ENCODE assay signal across 25 mouse cellular contexts in the genomic region with DNA sequence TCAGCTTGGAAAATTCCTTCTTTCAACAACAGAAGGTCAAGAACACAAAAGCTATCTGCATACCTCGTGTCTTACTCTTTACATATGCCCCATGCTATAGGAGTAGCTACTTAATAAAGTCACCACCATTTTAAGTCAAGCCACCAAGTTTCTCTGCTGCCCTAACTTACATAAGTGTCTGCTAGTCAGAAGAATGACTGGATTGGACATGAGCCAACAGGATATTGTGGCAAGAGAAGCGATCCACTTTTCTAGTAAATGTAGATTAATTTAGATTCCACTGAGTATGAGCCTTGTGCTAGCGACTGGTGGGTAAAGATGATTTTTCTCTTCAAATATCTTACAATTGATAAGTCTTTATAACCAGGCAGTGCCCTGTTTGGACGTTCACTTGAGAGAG. TPM values are rescaled to one million over a fixed set of nuclear protein-coding genes. Genes with fewer than 3 reads are reported as not detected.
DNase-seq lines count a peak whose midpoint lies in the region; ATAC-seq and TF ChIP-seq lines count a peak whose summit lies in the region.
"Had no signal": no experiment of that assay in that cellular context is flagged by ENCODE, and none has a peak within 500 bp of the region (broad histone marks: within the 10 kb centered on the region; RNA-seq: fewer than 3 reads in every experiment).

No protein-coding gene starts in this region.

- TF ChIP-seq EP300 in lung, postnatal 0 days (IDR thresholded peaks at IDR 0.05) = no peak

- 0 out of 2 replicates have a peak, but pooled peaks have one; percentile 2 for TF ChIP-seq CTCF in lung, postnatal 0 days (IDR thresholded peaks at IDR 0.05)

- intact Hi-C loops in heart, postnatal 25 days (cut with DNase I) = no loop called here

- no peak overlapping the region for H3K27ac ChIP-seq in lung, postnatal 0 days (ENCODE audit: low read length)
- H3K27ac ChIP-seq: embryonic facial prominence, embryonic 15.5 days; forebrain, embryonic 10.5 days; heart, embryonic 13.5 days; hindbrain, embryonic 13.5 days; hindbrain, postnatal 0 days had no signal

- WGBS in lung, postnatal 0 days = 30% methylated on average over 4 of the region's 4 CpGs

- no peak overlapping the region for H3K9ac ChIP-seq in lung, postnatal 0 days (replicated peaks; ENCODE audit: low read depth)
- H3K9ac ChIP-seq: embryonic facial prominence, embryonic 15.5 days; heart, embryonic 13.5 days; hindbrain, embryonic 13.5 days had no signal

- H3K36me3 ChIP-seq in lung, postnatal 0 days (ENCODE audit: insufficient read depth, low read length) = no peaks in the 10 kb centered on the region
- H3K36me3 ChIP-seq: embryonic facial prominence, embryonic 15.5 days; forebrain, embryonic 10.5 days; heart, embryonic 13.5 days; hindbrain, embryonic 13.5 days had no signal

- H3K27me3 ChIP-seq in lung, postnatal 0 days (replicated peaks; ENCODE audit: insufficient read depth, low read length) = no peaks in the 10 kb centered on the region
- H3K27me3 ChIP-seq: embryonic facial prominence, embryonic 15.5 days; heart, embryonic 13.5 days; hindbrain, embryonic 13.5 days had no signal

- no peaks in the 10 kb centered on the region for H3K9me3 ChIP-seq in lung, postnatal 0 days (ENCODE audit: low read length)
- H3K9me3 ChIP-seq: embryonic facial prominence, embryonic 15.5 days; forebrain, embryonic 10.5 days; heart, embryonic 13.5 days; hindbrain, embryonic 13.5 days had no signal

- H3K4me3 ChIP-seq in lung, postnatal 0 days (ENCODE audit: low read depth, low read length) = no peak overlapping the region
- H3K4me3 ChIP-seq: embryonic facial prominence, embryonic 15.5 days; erythroblast, embryonic 14.5 days; forebrain, embryonic 10.5 days; heart, embryonic 13.5 days; hindbrain, embryonic 13.5 days had no signal

- no peak overlapping the region for H3K4me2 ChIP-seq in lung, postnatal 0 days (replicated peaks; ENCODE audit: low read depth, low read length)
- H3K4me2 ChIP-seq: embryonic facial prominence, embryonic 15.5 days; heart, embryonic 13.5 days; hindbrain, embryonic 13.5 days had no signal

- no peaks in the 10 kb centered on the region for H3K4me1 ChIP-seq in lung, postnatal 0 days (ENCODE audit: insufficient read depth, low read depth, low read length)

- ATAC-seq in lung, postnatal 0 days = no peak
- ATAC-seq: forebrain, embryonic 14.5 days; hindbrain, postnatal 0 days had no signal

- DNase-seq in lung, postnatal 0 days (ENCODE audit: low spot score) = peak; percentile 48
- DNase-seq in lung, postnatal 4 days = no peak
- DNase-seq in 416B (ENCODE audit: low read depth) (peak; percentile 76), NIH3T3 (ENCODE audit: low read depth) (peak; percentile 60)
- no peak for DNase-seq in heart, postnatal 25 days (ENCODE audit: low spot score)
- no peak for DNase-seq in T-cell, adult 2 months (ENCODE audit: low spot score)
- DNase-seq: adrenal gland, postnatal 10 days; cerebellum, adult 11 months; cerebellum, adult 8-10 months; cerebellum, postnatal 14 days; embryo, embryonic 11 days; gastrocnemius, postnatal 36 days; heart, adult 11 months had no signal

RNA-seq across cellular contexts. Expression of a gene that starts 12.0 kb away (rescaled TPM):
- polyA plus RNA-seq in lung, postnatal 0 days (2015; fragmentation: Nextera tagmentation; extraction: Ambion mirVana) = 0.15 and 0.35 TPM in 2 replicates
- total RNA-seq in heart, postnatal 25 days (2021) = 1 to 10 TPM in 1 of 2 experiments, not detected in 1; 1.8 TPM
- polyA plus RNA-seq: erythroblast, embryonic 14.5 days had no signal

RNA-seq across cellular contexts. Expression of a gene that starts 58.8 kb away (rescaled TPM):
- polyA plus RNA-seq in lung, postnatal 0 days (2015; fragmentation: Nextera tagmentation; extraction: Ambion mirVana) = 2.3 and 2.9 TPM in 2 replicates
- not detected for total RNA-seq in heart, postnatal 25 days (2021)
- total RNA-seq: common myeloid progenitor, adult 5-6 weeks; gastrocnemius, adult 8-10 months; gastrocnemius, postnatal 36 days; hematopoietic stem cell, adult 5-6 weeks had no signal
- polyA plus RNA-seq: C2C12; erythroblast, embryonic 14.5 days; heart, postnatal 0 days had no signal

Comparison
In these comparisons a context has a peak if more than half of its experiments do, and no peak if none do; other contexts are left out.
1. DNase-seq: peak in lung, postnatal 0 days (single experiment), 416B (single experiment) and NIH3T3 (single experiment); none in lung, postnatal 4 days (0 of 2), heart, postnatal 25 days (single experiment) and T-cell, adult 2 months (single experiment).